Mouse (Mus musculus): Measurements from ENCODE around the gene Sparc.
A peak's percentile ranks its signal among the peaks of the same experiment; 100 is the strongest.

DNA sequence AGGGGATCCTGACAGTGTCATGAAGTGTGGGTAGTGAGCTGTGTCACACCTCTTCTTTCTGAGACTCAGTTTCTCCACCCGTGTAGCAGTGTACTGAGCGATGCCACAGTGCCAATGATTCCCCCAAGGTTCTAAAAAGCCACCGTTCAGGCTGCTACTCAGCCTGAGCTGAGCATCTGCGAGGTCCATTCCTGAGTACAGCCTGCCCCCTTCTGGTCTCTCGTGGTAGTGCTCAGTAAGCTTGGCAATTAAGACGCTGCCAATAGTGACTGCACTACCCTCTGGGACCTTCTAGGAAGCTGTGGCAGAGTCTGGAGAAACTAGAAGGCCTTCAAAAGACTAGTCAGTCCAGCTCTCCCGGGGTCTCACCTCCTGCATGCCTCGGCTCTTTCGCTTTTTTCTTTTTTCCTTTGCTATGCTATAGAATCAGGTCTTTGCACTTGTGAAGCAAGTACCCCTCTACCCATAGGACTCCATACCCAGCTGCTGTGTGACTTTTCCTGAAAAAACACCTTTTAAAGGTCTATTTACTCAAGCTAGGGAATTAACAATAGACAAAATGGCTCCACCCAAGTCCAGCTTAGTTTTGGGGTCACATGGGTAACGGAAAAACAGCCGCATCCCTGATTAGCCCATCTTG lies 36.4 kb downstream of the Sparc start:
- TF ChIP-seq POLR2A (IDR thresholded peaks at IDR 0.05; ENCODE audit: borderline replicate concordance, control insufficient read depth, low read depth, low read length) (no peak), CTCF (IDR thresholded peaks at IDR 0.05; ENCODE audit: control insufficient read depth, insufficient read depth, low read length) (peak; percentile 89)
